Mouse (Mus musculus): ENCODE results near the gene Pik3r2. TPM values are rescaled to one million over a fixed set of nuclear protein-coding genes. Genes with fewer than 3 reads are reported as not detected.

Gene Pik3r2
- total RNA-seq, 2 experiments from 2014 or later: 4.6 to 14.9 TPM

Other genes with a start within 250 kb of the Pik3r2 start
- 75.1 and 75.3 TPM in 2 replicates for gene Fkbp8, start 249.0 kb downstream of the Pik3r2 start, total RNA-seq (2015)
- 146 and 166 TPM in 2 replicates for gene Fkbp8, start 249.0 kb downstream of the Pik3r2 start, total RNA-seq (2017)
- gene Kxd1, start 248.8 kb downstream of the Pik3r2 start, total RNA-seq (2015): 88.7 and 114 TPM in 2 replicates
- 71.4 and 80.6 TPM in 2 replicates for gene Kxd1, start 248.8 kb downstream of the Pik3r2 start, total RNA-seq (2017)
- 9.3 and 12.5 TPM in 2 replicates for gene Ell, start 237.3 kb downstream of the Pik3r2 start, total RNA-seq (2015)
- gene Ell, start 237.3 kb downstream of the Pik3r2 start, total RNA-seq (2017): 11.1 and 11.9 TPM in 2 replicates
- gene Isyna1, start 182.3 kb downstream of the Pik3r2 start, total RNA-seq (2015): 11.8 and 11.9 TPM in 2 replicates
- gene Isyna1, start 182.3 kb downstream of the Pik3r2 start, total RNA-seq (2017): 13.9 and 15.7 TPM in 2 replicates
- gene Ssbp4, start 167.8 kb downstream of the Pik3r2 start, total RNA-seq (2015): 35.7 and 38.2 TPM in 2 replicates
- 61.3 and 76.1 TPM in 2 replicates for gene Ssbp4, start 167.8 kb downstream of the Pik3r2 start, total RNA-seq (2017)
- gene Lrrc25, start 160.6 kb downstream of the Pik3r2 start, total RNA-seq (2015): 62.2 and 64.6 TPM in 2 replicates
- gene Lrrc25, start 160.6 kb downstream of the Pik3r2 start, total RNA-seq (2017): 29.3 and 33.8 TPM in 2 replicates
- gene Gdf15, start 144.3 kb downstream of the Pik3r2 start, total RNA-seq (2015): not detected in 2 replicates
- gene Gdf15, start 144.3 kb downstream of the Pik3r2 start, total RNA-seq (2017): not detected in 2 replicates
- gene Pgpep1, start 116.3 kb downstream of the Pik3r2 start, total RNA-seq (2015): 5.7 and 6.8 TPM in 2 replicates
- 1.5 and 4.0 TPM in 2 replicates for gene Pgpep1, start 116.3 kb downstream of the Pik3r2 start, total RNA-seq (2017)
- 82.1 and 84.4 TPM in 2 replicates for gene Lsm4, start 103.5 kb downstream of the Pik3r2 start, total RNA-seq (2015)
- gene Lsm4, start 103.5 kb downstream of the Pik3r2 start, total RNA-seq (2017): 106 and 151 TPM in 2 replicates
- gene Jund, start 77.8 kb downstream of the Pik3r2 start, total RNA-seq (2015): 26.7 and 44.1 TPM in 2 replicates
- 24.0 and 28.9 TPM in 2 replicates for gene Jund, start 77.8 kb downstream of the Pik3r2 start, total RNA-seq (2017)
- gene Iqcn, start 73.3 kb downstream of the Pik3r2 start, total RNA-seq (2015): 0.11 and 0.27 TPM in 2 replicates
- 0.04 TPM in 1 of 2 replicates, not detected in the other for gene Iqcn, start 73.3 kb downstream of the Pik3r2 start, total RNA-seq (2017)
- gene Gm3336, start 58.2 kb downstream of the Pik3r2 start, total RNA-seq (2015): not detected in 2 replicates
- not detected in 2 replicates for gene Gm3336, start 58.2 kb downstream of the Pik3r2 start, total RNA-seq (2017)
- gene Pde4c, start 53.0 kb downstream of the Pik3r2 start, total RNA-seq (2015): not detected in 2 replicates
- gene Pde4c, start 53.0 kb downstream of the Pik3r2 start, total RNA-seq (2017): not detected in 2 replicates
- 3.3 and 5.8 TPM in 2 replicates for gene Rab3a, start 22.0 kb downstream of the Pik3r2 start, total RNA-seq (2015)
- 2.1 and 5.1 TPM in 2 replicates for gene Rab3a, start 22.0 kb downstream of the Pik3r2 start, total RNA-seq (2017)
- gene Mpv17l2, start 15.8 kb downstream of the Pik3r2 start, total RNA-seq (2015): 34.4 and 44.7 TPM in 2 replicates
- gene Mpv17l2, start 15.8 kb downstream of the Pik3r2 start, total RNA-seq (2017): 8.4 and 15.9 TPM in 2 replicates
- 56.2 and 65.4 TPM in 2 replicates for gene Mast3, start 28.3 kb upstream of the Pik3r2 start, total RNA-seq (2015)
- 14.4 and 24.6 TPM in 2 replicates for gene Mast3, start 28.3 kb upstream of the Pik3r2 start, total RNA-seq (2017)
- 0.80 and 1.5 TPM in 2 replicates for gene Il12rb1, start 31.7 kb upstream of the Pik3r2 start, total RNA-seq (2015)
- 0.07 and 1.7 TPM in 2 replicates for gene Il12rb1, start 31.7 kb upstream of the Pik3r2 start, total RNA-seq (2017)
- 9.0 and 11.0 TPM in 2 replicates for gene Arrdc2, start 63.0 kb upstream of the Pik3r2 start, total RNA-seq (2015)
- gene Arrdc2, start 63.0 kb upstream of the Pik3r2 start, total RNA-seq (2017): 10.5 and 11.1 TPM in 2 replicates
- not detected in 2 replicates for gene Kcnn1, start 86.5 kb upstream of the Pik3r2 start, total RNA-seq (2015)
- gene Kcnn1, start 86.5 kb upstream of the Pik3r2 start, total RNA-seq (2017): 0.33 TPM in 1 of 2 replicates, not detected in the other
- 32.7 and 38.9 TPM in 2 replicates for gene Ccdc124, start 97.2 kb upstream of the Pik3r2 start, total RNA-seq (2015)
- gene Ccdc124, start 97.2 kb upstream of the Pik3r2 start, total RNA-seq (2017): 36.8 and 47.6 TPM in 2 replicates
- 0.07 TPM in 1 of 2 replicates, not detected in the other for gene Slc5a5, start 116.0 kb upstream of the Pik3r2 start, total RNA-seq (2015)
- gene Slc5a5, start 116.0 kb upstream of the Pik3r2 start, total RNA-seq (2017): not detected in 2 replicates
- gene Rpl18a, start 120.7 kb upstream of the Pik3r2 start, total RNA-seq (2015): 5,087 and 5,550 TPM in 2 replicates
- 1,590 and 1,750 TPM in 2 replicates for gene Rpl18a, start 120.7 kb upstream of the Pik3r2 start, total RNA-seq (2017)
- 15.0 and 17.1 TPM in 2 replicates for gene Map1s, start 129.2 kb upstream of the Pik3r2 start, total RNA-seq (2015)
- gene Map1s, start 129.2 kb upstream of the Pik3r2 start, total RNA-seq (2017): 11.3 and 11.8 TPM in 2 replicates

Data from megakaryocyte, adult 5-6 weeks (primary cell).